Mouse (Mus musculus) brain, adult 2 months (tissue): Measurements from ENCODE around the gene Ssbp3.

ENCODE experiments used
- DNase-seq: peaks from one replicate; pipeline ENCODE4 v3.0.0; 2011; ENCODE audit warnings: low read depth, low spot score

Ssbp3 gene

DNA sequence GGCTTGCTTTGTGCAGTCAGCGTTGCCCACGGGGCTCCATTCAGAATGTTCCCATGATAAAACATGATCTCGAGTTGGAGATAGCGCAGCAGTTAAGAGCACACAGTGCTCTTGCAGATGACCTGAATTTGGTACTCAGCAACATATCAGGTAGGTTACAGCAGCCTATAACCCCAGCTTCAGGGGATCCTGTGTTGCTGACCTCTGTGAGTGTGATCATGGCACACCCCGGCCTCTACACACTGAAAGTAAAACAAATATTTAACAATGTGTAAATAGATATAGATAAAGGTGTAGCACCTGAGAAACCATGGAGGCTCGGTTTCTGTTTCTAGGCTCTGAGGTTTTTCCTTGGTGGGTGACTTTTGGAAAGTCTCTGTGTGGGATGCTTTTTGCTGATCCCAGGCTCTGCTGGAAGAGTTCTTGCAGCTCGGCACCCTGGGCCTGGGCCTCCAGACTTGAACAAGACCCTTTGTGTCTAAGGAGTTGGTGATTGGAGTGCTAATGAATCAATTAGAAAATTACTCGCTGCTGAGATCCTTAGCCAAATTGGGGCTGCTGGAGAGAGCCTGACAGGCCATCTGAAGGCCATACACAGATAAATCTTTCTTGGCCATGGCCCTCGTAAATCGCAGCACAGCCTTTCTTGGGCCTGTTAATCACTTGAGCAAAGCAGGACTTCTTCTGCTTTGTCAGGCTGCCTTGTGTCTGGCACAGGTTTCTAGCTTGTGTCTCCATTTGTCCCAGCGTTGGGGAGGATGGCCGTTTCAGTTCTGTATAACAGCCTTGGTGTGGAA lies 49.2 kb downstream of the Ssbp3 start:
- no peak for DNase-seq

GRCm38 (mm10) chr4:106960476-106960875 lies 50.0 kb downstream of the Ssbp3 start:
- DNase-seq = no peak

DNA sequence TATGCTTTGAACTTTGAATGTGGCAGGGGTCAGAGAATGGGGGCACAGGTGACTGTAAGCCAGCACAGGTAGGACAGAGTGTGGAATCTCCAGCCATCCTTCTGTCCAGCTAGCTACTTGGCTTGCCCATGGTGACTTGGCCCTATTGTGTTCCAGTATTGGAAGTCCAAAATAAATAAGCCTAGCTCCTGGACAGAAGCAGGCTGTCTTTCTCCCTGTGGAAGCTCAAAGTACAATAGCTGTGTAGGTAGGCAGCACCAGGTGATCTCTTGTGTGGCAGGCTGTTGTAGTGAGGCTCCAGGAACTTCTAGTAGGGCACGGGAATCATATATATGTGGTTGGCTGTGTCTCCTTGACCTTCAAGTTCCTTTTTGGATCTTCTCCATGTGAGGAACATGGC lies 50.8 kb downstream of the Ssbp3 start:
- DNase-seq = no peak

- peak; percentile 79 for DNase-seq
These were observed 53.9 kb downstream of the Ssbp3 start for GRCm38 (mm10) chr4:106964356-106964755.

- no peak for DNase-seq
These were observed 54.5 kb downstream of the Ssbp3 start for GRCm38 (mm10) chr4:106964996-106965395.

GRCm38 (mm10) chr4:106966443-106966842 lies 55.9 kb downstream of the Ssbp3 start:
- peak; percentile 86 for DNase-seq

- no peak for DNase-seq
These were observed 58.4 kb downstream of the Ssbp3 start for GRCm38 (mm10) chr4:106968910-106969309.

DNA sequence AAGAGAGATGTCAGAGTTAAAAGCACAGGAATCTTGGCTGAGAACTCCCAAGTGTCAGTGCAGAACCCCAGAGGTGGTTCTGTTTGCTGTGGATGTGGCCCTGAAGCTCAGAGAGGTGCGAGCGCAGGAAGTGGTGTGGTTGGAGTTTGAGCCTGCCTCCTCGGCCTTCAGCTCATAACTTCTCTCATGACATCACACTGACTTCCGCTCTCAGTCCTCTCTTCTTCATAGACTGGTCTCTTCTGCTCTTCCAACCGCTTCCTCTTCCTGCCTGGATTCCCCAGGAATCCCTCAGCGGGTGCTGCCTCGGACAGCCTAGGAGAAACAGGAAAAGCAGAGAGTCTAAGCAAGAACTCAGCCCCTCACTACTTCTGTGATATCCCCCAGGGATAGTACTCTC lies 60.3 kb downstream of the Ssbp3 start:
- DNase-seq = no peak

- no peak for DNase-seq
These were observed 61.6 kb downstream of the Ssbp3 start for GRCm38 (mm10) chr4:106972061-106972460.

DNA sequence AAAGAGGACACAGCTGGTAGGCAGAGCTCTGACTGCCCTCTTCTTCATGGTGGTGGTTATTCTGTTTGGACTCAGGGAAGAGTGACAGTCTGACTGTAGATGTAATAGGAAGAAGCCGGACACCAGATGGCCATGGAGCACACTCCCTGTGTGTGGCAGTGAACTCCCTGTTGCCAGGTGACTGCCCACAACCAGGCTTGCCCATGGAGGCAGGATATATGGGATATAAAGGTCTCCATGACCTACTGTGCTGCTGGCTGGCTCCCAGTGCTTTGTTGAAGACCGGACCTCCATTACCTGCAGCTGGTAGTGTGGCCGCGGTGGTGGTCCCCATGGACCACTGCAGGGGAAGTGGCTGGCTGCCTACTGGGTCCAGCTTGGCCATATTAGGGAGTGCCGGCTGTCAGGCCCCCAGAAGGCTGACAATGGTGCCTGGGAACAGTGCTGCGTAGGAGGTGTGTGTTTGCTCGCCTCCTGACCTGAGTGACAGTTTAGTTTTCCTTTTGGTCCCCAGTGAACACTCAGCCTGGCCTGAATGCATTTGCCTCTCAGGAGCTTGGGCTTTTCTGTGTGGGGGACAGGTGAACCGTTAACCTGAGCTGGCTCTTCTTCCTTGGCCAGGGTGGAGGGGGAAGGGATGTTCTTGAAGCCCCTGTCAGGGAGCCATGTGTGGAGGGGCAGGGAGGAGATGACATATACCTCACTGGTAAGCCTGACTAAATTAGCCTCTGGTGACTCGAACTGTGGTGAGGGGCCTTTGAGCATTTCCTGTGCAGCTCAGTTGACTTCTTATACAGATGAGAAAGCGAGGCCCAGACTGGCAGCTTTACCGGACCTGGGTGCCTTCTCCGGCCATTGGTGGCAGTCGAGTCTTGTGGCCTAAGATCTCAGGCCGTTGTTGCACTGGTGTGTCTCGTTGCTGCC lies 62.2 kb downstream of the Ssbp3 start:
- peak; percentile 94 for DNase-seq

DNA sequence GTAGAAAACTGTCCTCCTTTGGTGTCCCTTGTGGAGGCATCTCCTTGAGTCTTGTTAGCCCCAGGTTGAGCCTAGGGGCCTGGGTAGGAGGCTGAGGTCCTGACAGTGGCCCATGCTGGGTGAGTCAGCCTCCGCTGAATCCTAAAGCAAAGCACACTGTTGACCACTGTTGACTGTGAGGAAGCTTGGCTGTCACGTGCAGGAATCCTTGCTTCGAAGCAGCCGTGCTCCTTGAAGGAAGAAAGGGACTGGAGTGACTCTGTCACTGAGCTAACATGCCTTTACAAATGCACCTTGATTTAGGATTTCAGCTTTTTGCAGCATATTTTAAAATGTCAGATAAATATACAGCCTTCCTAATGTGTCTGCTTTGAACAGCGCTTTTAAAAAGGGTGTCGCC lies 64.8 kb downstream of the Ssbp3 start:
- no peak for DNase-seq

GRCm38 (mm10) chr4:106975890-106976289 lies 65.4 kb downstream of the Ssbp3 start:
- DNase-seq = no peak

DNA sequence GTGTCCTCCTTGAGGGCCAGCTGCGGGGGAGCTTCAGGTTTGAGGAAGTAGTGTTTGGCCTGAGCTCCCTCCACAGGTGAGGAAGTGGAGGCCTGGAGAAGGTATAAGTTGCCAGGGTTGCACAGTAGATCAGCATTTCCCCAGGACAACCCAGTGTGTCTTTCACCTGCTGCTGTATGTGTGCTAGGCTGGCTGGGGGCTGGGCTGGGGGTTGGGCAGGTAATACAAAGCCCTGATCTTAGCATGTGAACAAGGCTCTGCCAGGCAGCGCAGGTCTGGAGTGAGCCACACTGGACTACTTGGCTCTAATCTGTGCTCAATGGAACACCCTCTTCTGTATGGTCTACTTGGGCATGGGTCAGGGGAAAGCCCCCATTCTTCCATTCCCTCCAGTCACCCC lies 66.1 kb downstream of the Ssbp3 start:
- DNase-seq = no peak

- no peak for DNase-seq
These were observed 66.7 kb downstream of the Ssbp3 start for GRCm38 (mm10) chr4:106977218-106977651.

GRCm38 (mm10) chr4:106978376-106978775 lies 67.9 kb downstream of the Ssbp3 start:
- peak; percentile 63 for DNase-seq

DNA sequence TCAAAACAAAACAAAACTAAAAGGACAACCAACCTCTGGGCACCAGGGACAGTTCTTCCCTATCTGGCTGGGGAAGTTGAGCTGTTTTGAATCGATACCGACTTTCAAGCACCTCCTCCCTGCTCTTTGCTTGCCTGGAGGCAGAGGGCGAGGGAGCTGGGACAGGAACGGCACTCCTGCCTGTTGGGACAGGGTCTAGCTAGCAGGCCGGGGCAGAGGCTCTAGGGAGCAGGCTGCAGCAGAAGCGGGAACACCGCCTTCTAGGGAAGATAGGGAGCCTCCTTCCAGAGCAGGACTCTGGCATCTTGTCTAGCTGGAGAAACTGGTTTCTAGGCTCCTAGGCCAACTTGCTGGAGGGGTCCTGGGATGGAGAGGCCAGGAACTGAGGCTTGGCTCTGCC lies 70.2 kb downstream of the Ssbp3 start:
- no peak for DNase-seq

- no peak for DNase-seq
These were observed 71.0 kb downstream of the Ssbp3 start for GRCm38 (mm10) chr4:106981385-106982103.

DNA sequence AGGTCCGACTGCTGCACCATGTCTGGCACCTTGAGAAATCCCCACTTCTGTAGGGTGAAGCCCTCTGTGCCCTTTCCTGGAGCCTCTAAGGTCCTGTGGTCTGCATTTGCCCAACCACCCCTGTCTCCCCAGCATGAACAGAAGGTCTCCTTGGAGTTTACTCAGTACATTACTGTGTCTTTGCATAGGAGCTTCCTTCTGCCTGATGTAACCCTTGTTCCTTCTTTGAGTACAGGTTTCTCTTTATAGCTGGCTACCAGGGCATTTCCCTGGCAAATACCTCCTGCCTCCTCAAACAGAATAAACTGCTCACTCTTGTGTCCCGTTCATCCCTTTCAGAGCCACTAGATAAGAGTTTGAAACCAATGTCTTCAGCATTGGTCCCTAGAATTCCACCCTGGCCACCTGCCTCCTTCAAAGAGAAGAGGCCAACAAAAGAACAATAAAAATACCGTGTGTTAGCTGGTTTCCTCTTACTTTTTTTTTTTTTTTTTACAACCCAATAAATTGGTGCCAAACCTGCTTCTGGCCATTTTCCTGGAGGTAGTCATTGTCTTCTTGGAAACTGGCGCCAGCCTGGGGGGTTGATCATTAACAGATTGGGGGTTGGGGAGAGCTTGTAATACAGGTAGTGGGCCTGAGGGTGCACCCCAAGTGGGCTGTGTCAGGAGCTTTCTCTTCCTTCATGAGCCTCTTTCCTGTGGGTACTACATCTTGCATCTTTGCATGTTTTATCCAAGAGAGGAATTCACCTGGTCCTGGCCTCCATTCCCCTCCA lies 72.0 kb downstream of the Ssbp3 start:
- no peak for DNase-seq

DNA sequence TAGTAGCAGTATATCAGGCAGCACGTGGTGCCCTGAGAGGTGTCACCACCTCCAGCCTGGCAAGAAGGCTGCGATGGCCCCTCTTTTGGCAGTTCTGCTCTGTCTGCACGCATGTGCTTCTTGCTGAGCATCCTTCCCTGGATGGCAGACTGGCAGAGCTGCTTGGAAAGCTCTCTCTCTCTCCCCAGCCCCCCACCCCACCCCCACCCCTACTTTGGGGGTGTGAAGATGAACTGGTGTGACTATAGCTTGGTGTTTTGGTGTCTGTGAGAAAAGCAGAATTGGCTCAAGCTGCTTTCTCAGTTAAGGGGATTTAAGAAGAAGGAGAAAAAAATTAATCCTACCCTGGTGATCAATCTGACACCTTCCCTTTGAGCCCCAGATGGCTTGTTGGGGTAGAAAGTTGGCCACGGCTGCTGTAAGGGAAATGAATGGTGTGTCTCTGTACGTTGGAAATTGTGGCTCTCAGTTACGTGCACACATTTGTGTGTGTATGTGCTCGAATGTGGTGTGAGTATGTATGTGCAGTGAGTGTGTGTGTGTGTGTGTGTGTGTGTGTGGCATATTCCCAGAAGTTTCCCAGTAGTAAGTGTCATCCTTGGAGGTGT lies 73.5 kb downstream of the Ssbp3 start:
- peak; percentile 64 for DNase-seq

- no peak for DNase-seq
These were observed 74.8 kb downstream of the Ssbp3 start for GRCm38 (mm10) chr4:106985289-106985688.
